Mouse (Mus musculus) adrenal gland, postnatal 36 days (tissue): ENCODE measurements around the gene Tmem203. TPM values are rescaled to one million over a fixed set of nuclear protein-coding genes. Genes with fewer than 3 reads are reported as not detected.

ENCODE experiments used
- DNase-seq, 2 experiments: peaks; one replicate each; pipeline ENCODE4 v3.0.0; 2021; ENCODE audit warnings: mixed read lengths in 1 of 2
- total RNA-seq, 2 experiments: library from RNA; stranded (reverse); gene quantifications; 2 replicates each; pipeline ENCODE4 v1.2.3; 2021

The Tmem203 gene
- total RNA-seq, 2 experiments from 2014 or later: 22.6 to 38.8 TPM

DNA sequence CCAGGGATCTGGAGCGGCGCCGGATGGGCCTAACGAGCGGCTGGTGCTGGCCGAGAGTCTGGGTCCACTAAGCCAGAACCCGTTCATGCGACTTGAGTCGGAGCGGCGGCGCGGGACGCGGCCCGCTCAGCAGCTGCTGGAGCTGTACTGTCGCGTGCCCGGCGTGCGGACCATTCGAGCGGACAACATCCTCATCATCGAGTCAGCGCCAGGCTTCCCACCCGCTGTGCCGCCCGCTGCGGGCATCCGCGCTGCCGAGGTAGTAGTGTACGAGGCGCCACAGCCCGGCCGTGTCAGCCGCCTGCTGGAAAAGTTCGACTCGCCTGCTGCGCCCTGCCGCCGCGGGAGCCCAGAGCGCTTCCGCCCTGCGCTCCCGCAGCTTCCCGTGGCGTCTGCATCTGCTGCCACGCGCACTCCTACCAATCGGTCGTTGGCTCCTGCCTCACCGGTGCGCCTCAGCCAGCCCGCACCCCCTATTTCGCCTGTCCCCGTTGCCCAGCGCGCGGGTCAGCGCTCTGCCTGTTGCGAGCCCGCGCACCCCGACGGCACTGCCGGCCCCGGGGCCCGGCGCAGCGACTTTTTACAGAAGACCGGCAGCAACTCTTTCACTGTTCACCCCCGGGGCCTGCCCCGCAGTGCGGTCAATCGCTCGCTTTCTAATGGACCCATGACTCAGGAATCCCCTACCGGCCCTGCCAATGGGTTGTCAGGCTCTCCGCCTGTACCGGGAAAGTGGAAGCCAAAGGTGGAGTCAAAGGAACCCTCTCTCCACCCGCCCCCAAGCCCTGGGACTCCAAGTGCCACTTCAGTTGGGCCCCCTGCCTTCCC lies 7.8 kb downstream of the Tmem203 start:
- DNase-seq: peak; percentile 51

DNA sequence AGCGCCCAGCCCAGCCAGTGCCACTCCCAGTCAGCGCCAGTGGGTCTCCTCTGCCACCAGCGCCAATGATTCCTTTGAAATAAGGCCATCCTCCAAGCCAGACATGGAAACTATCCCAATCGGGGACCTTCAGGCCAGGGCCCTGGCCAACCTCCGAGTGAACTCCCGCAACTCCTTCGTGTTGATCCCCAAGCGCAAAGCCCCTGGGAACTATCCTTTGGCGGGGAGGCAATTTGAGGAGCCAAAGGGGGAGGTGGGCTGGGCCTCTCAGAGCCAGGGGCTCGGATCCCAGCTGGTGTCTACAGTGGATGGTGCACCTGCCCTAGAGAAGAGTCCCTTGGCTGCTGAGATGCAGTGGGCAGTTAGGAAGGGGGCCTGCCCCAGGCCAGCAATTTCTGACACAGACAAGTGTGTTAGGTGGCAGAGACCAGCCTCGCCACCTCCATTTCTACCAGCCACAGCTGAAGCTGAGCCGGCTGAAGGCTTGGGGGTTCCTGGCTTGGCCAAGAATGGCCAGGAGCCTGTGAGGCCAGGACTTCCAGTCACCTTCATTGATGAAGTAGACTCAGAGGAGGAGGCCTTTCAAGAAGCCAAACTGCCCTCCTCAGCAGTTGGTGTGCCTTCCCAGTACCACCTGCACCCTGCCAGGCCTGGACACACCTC lies 8.5 kb downstream of the Tmem203 start:
- DNase-seq: no peak

DNA sequence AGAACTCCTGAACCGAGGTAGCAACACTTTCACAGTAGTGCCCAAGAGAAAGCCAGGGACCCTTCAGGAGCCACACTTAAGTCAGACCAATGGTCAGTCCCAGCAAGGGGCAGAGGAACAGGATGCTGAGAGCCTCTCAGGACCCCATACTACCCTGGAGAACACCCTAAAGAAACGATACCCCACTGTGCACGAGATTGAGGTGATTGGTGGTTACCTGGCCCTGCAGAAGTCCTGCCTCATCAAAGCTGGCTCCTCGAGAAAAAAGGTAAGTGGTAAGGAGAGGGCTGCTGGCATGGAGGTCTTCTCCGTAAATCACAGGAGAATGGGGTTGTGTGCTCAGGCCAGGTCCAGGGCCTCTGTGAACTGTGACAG lies 9.0 kb downstream of the Tmem203 start:
- no peak for DNase-seq

DNA sequence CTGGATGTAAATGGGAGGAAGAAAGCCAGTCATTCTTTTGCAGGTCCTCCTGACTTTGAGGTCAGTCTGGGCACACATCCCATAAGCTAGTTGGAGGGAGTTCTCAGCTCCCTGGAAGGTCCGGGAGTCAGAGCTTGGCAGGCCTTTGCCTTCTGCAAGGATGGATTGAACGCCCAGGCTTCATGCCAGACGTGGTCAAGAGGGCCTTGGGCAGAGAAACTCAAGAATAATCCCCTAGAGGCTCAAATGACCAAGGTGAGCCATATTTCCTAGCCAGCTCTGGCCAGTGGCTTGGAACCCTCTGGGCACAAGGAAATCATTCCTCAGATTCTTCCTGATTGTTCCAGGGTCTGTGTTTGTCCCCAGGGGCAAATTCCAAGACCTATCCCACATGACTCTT lies 9.6 kb downstream of the Tmem203 start:
- DNase-seq: no peak

DNA sequence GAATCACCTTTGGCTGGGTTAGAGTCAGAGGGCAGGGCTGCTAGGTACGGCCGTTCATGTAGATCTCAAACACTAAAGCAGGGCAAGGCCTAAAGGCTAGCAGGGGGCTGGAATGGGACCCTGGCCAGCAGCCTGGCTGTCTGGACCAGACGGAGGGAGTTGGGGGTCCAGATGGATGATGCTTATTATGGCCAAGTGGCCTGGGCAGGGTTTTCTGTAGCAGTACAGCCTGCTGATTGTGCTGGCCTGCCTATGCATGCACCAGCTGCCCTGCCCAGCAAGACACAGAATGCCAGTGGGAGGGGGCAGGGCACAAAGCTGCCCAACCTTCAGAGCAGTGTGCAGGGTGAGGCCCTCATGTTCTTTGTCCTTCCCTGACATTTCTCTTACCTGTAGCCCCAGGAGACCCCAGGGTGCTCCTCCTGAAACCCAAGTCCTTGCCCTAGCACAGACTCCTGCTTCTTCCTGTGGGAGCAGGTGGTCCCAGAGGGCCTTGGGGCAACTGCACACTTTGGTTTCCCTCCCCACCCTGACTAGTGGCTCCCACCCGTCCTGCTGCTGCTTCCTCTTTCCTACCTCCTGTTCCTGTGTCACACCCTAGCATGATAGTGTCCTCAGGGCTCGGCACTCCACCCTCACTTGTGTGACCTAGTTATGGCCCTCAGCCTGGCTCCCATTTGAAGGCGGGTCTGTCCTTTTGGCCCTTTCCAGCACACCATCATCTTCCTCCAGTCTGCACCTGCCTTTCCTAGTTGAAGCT lies 10.8 kb downstream of the Tmem203 start:
- DNase-seq: no peak

DNA sequence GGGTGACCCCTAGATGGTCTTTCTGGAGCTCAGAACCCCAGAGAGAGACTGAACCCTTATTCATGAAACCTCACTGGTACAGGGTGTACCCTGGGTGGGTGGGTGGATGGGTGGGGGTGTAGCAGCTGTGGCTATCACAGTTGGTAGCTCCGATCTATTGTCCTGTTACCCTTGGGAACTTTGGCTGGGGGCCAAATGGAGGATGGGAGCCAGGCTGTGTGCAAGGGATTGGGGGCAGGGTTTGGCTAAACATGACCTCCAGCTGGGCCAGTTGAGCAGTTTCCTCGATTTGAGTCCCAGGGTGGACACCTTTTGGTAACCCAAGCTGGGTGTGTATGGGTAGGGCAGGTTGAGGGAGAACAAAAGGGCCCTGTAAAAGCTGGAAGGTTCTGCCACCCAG lies 11.5 kb downstream of the Tmem203 start:
- DNase-seq: no peak

DNA sequence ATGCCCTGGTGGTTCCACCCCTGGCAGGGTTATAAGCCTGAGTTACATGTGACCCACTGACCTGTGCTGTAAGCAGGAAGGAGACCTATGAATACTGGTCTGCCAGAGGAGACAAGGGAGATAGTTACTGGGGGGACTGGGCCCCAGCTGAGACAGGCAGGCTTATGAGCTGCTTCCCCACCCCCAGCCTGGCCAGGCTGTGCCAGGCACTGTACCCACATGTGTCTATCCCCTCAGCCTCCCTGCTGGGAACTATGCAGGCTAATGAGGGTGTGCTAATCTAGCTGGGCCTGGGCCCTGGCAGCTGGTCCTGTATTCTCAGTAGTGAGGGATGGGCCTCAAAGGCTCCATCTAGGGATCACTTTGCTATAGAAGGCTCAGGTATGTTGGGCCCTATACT lies 12.0 kb downstream of the Tmem203 start:
- DNase-seq: no peak

DNA sequence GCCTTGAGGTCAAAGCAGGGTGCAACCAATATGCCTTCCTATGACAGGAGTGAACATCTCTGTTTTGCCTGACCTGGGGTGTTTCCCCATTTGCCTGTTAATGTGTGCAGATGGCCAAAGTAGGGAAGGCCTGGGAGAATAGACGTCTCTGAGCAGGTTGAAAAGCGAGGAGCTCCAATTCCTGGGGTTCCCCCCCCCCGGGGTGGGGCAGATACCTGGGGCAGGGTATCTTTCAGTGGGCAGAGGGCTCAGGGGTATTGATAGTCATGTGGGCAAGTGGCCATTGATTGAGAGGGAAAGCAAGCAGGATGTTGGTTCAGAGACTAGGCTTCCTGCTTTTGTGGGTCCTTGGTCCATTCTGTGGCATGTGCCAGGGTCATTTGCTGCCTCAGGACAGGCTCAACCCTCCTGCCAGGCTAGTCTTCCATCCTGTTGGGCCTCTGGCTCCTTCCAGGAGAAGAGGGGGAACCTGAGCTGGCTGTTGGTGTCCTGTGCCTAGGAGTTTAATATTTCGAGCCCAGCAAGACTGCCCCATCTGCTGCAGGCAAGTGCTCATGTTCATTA lies 12.6 kb downstream of the Tmem203 start:
- DNase-seq: no peak

DNA sequence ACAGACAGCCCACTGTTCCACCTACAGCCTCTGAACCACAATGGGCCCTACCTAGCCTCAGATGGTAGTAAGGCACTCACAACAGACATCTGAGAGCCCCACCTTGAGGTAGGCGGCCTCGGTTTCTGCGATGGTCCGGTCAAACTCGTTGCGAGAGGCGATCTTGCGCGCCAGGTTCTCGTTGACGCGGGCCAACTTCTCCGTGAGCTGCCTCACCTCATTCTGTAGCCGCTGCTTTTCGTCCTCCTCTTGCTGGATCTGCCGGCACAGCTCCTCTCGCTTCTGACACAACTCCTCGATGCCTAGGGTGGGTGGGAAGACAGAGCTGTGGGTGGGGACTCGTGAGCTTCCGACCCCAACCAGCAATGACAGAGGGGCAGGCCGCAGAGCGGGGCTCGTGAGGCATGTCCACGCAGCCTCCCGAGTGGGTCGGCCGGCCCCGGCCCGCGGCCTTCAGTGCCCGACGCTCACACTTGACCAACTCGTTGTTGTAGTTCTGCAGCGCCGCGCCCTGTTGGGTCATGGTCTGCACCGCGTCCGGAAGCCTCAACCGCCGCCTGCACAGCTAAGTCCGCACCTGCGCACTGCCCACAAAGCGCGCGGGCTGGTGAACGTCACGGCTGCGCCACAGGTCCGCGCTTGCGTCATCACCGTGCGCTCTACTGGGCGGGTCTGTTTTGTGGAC lies 16.7 kb downstream of the Tmem203 start, which contains the start of the genes Ssna1 and Anapc2:
Gene Ssna1, minus strand, starts transcription at position 612 of the 685 bp plus-strand sequence.
Gene Anapc2, plus strand, starts transcription at position 652 of the 685 bp plus-strand sequence.
- peak; percentile 97 to 99 for DNase-seq

DNA sequence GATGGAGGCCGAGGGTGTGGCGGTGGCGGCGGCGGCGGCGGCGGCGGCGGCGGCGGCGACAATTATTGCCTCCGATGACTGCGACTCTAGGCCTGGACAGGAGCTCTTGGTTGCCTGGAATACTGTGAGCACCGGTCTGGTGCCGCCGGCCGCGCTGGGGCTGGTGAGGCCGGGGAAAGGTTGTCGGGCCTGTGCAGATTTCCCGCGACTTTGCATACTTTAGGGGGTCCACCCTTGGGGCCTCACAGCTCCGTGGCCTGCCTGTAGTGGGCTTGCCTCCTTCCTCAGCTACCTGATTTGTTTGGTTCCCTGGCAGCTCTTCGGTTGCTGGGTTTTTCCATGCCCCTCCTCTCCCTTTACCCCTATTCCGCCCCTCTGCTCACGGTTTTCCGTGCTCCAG lies 17.3 kb downstream of the Tmem203 start:
- no peak for DNase-seq

DNA sequence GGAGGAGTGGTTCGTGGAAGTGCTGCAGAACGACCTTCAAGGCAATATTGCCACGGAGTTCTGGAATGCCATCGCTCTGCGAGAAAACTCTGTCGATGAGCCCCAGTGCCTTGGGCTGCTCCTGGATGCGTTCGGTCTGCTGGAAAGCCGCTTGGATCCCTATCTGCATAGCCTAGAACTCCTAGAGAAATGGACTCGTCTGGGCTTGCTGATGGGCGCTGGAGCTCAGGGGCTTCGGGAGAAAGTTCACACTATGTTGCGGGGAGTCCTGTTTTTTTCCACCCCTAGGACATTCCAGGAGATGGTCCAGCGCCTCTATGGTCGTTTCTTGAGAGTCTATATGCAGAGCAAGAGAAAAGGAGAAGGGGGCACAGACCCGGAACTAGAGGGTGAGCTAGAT lies 17.8 kb downstream of the Tmem203 start:
- DNase-seq: no peak

DNA sequence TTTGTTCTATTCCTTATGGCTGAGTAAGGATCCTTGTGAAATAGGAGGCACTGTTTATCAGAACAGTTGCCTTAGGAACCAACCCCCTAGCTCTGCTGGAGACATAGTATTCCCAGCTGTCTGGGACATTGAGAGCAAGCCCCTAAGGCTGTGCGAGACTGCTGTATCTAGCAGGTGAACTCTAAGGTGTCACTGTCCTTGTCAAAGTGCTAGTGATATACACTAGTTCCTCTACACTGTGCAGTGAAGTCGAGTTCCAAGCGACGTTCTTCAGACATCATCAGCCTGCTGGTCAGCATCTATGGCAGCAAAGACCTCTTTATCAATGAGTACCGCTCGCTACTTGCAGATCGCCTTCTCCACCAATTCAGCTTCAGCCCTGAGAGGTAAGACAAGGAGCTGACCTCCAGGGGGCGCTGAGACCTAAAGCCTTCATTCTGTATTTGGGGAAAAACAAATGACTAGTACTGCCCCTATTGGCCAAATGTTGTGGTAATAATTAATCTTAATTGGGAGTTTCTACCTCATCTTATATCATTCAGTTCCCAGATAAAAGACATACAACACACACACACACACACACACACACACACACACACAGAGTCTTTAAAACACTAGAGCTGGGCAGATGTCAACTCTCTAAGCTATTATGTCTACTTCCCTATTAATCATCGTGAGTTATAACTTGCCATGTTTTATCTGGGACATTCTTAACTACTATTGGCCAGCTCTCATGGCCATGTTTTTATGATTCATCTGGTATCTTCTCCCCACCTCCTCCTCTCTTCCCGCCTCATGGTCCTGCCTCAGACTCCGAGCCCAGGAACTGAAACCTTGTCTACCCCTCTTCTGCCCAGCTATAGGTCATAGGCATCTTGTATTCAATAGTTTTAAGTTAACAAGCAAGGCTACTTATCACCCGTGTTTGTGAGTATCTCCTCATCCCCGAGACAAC lies 24.0 kb downstream of the Tmem203 start:
- DNase-seq: peak; percentile 84 to 88

DNA sequence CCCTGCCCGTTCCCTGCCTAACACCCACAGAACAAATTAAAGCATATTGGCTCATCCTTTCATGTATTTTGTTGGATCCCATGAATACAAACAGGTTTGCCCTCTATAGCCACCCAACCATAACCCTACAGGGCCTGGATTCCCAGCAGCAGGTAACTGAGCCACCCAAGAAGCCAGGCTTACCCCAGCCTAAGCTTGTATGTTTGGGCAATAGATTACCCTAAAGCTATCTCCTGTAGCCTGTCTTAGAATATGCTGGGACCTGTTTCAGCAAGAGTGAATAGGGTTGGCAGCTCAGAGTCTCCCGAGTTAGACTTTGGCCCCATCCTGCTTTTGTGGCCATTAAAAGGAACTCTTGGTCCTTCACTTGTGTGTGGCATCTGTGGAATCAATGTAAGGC lies 30.3 kb downstream of the Tmem203 start:
- no peak for DNase-seq

DNA sequence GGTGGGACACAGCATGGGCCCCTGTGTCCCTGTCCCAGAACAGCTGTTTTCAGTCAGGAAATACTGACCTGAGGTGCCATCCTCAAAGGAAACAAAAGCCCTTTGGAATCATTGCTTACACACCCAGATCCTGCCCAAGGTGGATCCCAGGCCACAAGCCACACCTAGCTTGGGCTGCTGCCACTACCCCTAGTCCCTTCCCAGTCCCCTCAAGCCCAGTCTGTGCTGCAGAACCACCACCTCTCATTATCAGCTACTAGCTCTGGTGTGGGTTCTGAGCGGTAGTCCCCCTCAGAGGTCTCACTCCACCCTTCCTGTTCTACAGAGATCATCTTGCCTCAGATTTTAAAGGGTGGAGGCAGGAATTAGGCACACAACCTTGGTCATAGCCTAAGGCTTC lies 31.1 kb downstream of the Tmem203 start:
- no peak for DNase-seq

DNA sequence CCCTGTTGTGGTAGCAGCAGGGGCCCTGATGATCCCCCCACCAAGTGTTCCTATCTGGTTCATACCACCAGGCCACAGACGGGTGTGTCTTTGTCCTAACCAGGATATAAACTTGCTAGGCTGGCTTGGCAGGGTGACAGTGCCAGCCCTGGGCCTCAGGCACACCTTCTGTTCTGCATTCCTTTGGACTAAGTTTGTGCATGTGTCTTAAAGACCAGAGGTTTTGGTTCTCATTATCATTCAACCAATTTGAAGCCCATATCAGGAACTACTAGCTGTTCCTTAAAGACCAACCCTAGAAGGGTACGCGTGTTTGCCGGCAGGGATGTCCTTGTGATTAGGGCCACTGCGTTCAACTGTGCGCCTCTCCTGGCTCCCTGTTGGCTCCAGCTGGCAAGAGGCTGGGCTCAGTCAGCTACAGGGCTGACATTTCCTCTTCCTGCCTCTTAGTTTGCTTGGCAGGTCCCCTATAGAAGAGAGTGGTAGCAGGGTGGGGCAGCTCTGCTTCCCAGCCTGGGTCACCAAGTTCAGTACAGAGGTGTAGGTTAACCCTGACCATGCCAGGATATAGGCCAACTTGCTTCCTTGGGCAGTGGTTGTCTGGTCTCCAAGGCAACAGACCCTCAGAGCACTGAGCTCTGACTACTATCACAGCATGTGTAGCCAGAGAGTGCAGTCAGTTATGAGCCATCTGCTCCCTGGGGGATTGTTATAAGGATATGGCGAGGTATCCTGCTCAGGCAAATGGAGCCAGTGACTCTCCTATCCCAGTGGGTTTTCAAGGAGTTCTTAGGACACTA lies 31.8 kb downstream of the Tmem203 start:
- DNase-seq: no peak

DNA sequence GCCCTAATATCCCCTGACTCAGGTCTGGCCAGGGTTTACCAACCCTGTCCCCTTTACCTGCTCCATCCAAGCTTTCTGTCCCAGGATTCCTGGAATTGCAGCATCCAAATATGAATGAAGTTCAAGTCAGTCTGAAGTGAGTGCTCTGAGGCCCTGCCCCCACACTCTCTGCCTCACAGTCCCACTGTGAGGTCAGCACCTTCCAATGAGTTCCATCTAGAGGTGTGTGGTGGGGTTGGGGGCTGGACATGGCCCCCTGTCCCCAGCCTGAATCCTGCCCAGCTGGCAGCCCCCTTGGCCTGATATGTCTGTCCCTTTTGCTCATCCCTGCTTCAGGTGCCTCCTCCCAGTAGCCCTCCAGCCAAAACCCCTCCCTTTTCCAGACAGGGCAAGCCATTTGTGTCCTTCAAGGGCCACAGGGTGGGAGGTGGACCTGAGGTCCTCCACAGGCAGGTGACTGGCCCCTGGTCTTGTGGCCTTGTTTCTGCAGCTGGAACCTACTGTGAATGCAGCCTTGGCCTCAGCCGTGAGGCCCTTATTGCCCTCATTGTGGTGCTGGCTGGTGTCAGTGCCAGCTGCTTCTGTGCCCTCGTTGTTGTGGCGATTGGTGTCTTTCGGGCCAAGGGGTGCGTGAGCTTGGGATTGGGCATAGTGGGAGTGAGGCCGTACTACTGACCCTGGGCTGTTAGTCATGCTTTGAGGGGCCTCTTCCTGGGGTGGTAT lies 32.8 kb downstream of the Tmem203 start, which contains the start of gene Tmem210:
Gene Tmem210, plus strand, starts transcription at position 219 of the 723 bp plus-strand sequence.
- no peak for DNase-seq

DNA sequence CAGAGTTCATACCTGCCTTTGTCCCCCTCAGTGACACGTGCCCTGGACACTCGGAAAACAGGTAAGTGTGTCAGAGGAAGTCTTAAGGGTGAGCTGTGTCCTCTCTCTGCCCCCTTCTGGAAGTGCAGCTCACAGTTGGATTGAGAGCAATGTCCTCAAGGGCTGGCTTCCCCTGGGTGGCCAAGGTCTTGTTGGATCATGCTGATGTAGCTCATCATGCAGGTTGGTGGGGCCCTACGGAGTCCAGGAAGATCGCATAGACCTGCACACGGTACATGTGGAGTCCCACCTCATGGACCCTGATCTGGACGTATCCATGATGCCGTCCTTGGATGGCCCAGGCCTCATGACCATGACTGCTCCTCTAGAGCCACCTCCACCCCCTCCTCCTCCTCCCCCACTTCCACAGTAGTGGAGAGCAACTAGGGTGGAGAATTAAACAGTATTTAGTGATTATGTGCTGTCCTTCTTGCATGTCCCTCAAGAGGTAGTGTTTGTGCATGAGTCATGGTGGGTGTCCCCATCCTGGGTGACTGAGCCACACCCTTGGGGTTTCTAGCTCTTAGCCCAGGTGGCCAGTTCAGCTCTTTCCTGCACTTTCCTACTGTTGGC lies 33.6 kb downstream of the Tmem203 start:
- no peak for DNase-seq

DNA sequence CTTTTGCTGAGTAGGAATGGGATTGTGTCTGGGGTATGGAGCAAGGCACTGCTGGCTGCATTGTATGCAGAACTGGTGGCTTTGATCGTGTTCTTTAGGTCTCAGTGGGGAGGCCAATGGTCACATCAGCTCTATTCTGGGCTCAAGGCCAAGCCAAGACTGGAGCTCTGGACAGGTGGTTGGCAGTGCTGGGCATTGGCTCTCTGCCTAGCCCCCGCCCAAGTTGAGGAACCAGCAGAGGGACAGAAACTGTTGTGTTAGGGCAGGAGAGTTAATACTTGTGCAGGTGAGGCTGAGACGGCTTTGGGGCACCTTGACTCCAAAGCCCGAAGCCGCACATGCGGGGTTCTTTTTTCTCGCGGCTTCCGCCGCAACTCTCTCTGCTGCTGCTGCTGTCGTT lies 34.4 kb downstream of the Tmem203 start, which contains the start of gene Lrrc26:
Gene Lrrc26, plus strand, starts transcription at position 265 of the 400 bp plus-strand sequence.
- DNase-seq: peak in 1 of 2 experiments; percentile 37
